Mouse (Mus musculus) heart, postnatal 0 days (tissue): ENCODE measurements at regions not wholly inside any gene's neighbourhood (a gene's known extent, or its start where the extent isn't known, plus 50 kb on each side); places are given as distances from the start of the nearest gene placed in this dataset.

Experiments
- ATAC-seq: fragments of 200-750 bp; cut with Nextera tagmentation; 2 replicates; pipeline ENCODE4 v1.8.0; 2017; ENCODE audit warnings: low read depth, moderate number of reproducible peaks, moderate library complexity; ENCODE audit not compliant: insufficient read depth
- DNase-seq: peaks from one replicate; pipeline ENCODE4 v3.0.0-alpha.2; 2016; ENCODE audit warnings: low spot score
- H3K27ac ChIP-seq: fragments of 300-500 bp; sonication (generic); 2 replicates; pipeline ENCODE4 v1.5.1; 2014; ENCODE audit warnings: low read depth, mild to moderate bottlenecking
- H3K27me3 ChIP-seq: fragments of 300-500 bp; sonication (generic); 2 replicates; pipeline ENCODE4 v1.6.1; 2014; ENCODE audit warnings: low read length, mixed read lengths; ENCODE audit not compliant: control insufficient read depth, insufficient read depth
- H3K36me3 ChIP-seq: fragments of 300-500 bp; sonication (generic); replicated peaks from 2 replicates; pipeline ENCODE4 v1.6.1; 2014; ENCODE audit warnings: low read length, mixed read lengths; ENCODE audit not compliant: control insufficient read depth, insufficient read depth
- H3K4me1 ChIP-seq: fragments of 300-500 bp; sonication (generic); 2 replicates; pipeline ENCODE4 v1.6.1; 2014; ENCODE audit warnings: antibody characterized with exemption; ENCODE audit not compliant: control insufficient read depth, insufficient read depth
- H3K4me2 ChIP-seq: fragments of 300-500 bp; sonication (generic); 2 replicates; pipeline ENCODE4 v1.6.1; 2014; ENCODE audit warnings: low read depth, mild to moderate bottlenecking, low read length, moderate library complexity
- H3K4me3 ChIP-seq: fragments of 300-500 bp; sonication (generic); 2 replicates; pipeline ENCODE4 v1.5.1; 2014; ENCODE audit warnings: low read depth, low read length
- H3K9ac ChIP-seq: fragments of 300-500 bp; sonication (generic); replicated peaks from 2 replicates; pipeline ENCODE4 v1.6.1; 2014; ENCODE audit warnings: low read depth, low read length, mixed read lengths
- H3K9me3 ChIP-seq: fragments of 300-500 bp; sonication (generic); replicated peaks from 2 replicates; pipeline ENCODE4 v1.6.1; 2016; ENCODE audit warnings: low read length; ENCODE audit not compliant: control insufficient read depth
- CTCF ChIP-seq: IDR thresholded peaks from 2 replicates; pipeline ENCODE4 v1.5.1; 2016; ENCODE audit warnings: antibody characterized with exemption, control low read depth, low read depth
- EP300 ChIP-seq: IDR thresholded peaks from 2 replicates; pipeline ENCODE4 v1.6.1; 2016; ENCODE audit warnings: antibody characterized with exemption, low read depth
- WGBS: fragments of 180-500 bp; shearing (Covaris S2); extraction: QIAGEN DNeasy Blood & Tissue Kit; methylation state at CpG from one replicate; pipeline ENCODE4 v1.1.7; 2014; 5-methylcytosine and 5-hydroxymethylcytosine counted together

- Histone ChIP-seq H3K4me2 (no peak overlapping the region), H3K9ac (no peak overlapping the region), H3K27ac (no peak overlapping the region), H3K4me1 (no peaks in the 10 kb centered on the region), H3K4me3 (no peak overlapping the region), H3K36me3 (no peaks in the 10 kb centered on the region), H3K9me3 (no peaks in the 10 kb centered on the region), H3K27me3 (no peaks in the 10 kb centered on the region)
- ATAC-seq (no peak), DNase-seq (no peak)
- 77% methylated on average over 4 of the region's 4 CpGs for WGBS
- TF ChIP-seq EP300: no peak
- no peak for TF ChIP-seq CTCF
These were observed 157.4 kb downstream of the Moxd1 start for GRCm38 (mm10) chr10:24380478-24381273.

GRCm38 (mm10) chr10:24381917-24382316, 158.6 kb downstream of the Moxd1 start:
- Histone ChIP-seq H3K36me3 (no peaks in the 10 kb centered on the region), H3K4me2 (no peak overlapping the region), H3K9ac (no peak overlapping the region), H3K27ac (no peak overlapping the region), H3K9me3 (no peaks in the 10 kb centered on the region), H3K4me1 (no peaks in the 10 kb centered on the region), H3K4me3 (no peak overlapping the region), H3K27me3 (no peaks in the 10 kb centered on the region)
- WGBS: 34% methylated on average over 4 of the region's 4 CpGs
- TF ChIP-seq EP300 (no peak), CTCF (peak; percentile 60)
- DNase-seq: peak; percentile 25
- ATAC-seq: no peak

- no peak for ATAC-seq
- TF ChIP-seq EP300: no peak
- no peak for TF ChIP-seq CTCF
- no peaks in the 10 kb centered on the region for H3K27me3 ChIP-seq
These were observed 160.7 kb downstream of the Moxd1 start for GRCm38 (mm10) chr10:24384061-24384460.

GRCm38 (mm10) chr10:24388229-24388628, 164.9 kb downstream of the Moxd1 start:
- no peaks in the 10 kb centered on the region for H3K4me1 ChIP-seq
- no peaks in the 10 kb centered on the region for H3K27me3 ChIP-seq
- H3K27ac ChIP-seq: no peak overlapping the region
- 33% methylated on average over 2 of the region's 2 CpGs for WGBS
- no peak overlapping the region for H3K4me3 ChIP-seq
- TF ChIP-seq CTCF (no peak), EP300 (no peak)
- no peak overlapping the region for H3K4me2 ChIP-seq
- no peak for DNase-seq
- no peaks in the 10 kb centered on the region for H3K36me3 ChIP-seq
- no peak overlapping the region for H3K9ac ChIP-seq
- no peaks in the 10 kb centered on the region for H3K9me3 ChIP-seq
- ATAC-seq: no peak

More at GRCm38 (mm10) chr10:24384061-24384460, 160.7 kb downstream of the Moxd1 start:
- no peak overlapping the region for H3K4me2 ChIP-seq
- DNase-seq: no peak
- H3K4me3 ChIP-seq: no peak overlapping the region
- H3K4me1 ChIP-seq: no peaks in the 10 kb centered on the region
- H3K36me3 ChIP-seq: no peaks in the 10 kb centered on the region
- WGBS: 88% methylated on average over 2 of the region's 2 CpGs
- H3K9ac ChIP-seq: no peak overlapping the region
- no peak overlapping the region for H3K27ac ChIP-seq
- no peaks in the 10 kb centered on the region for H3K9me3 ChIP-seq

- Histone ChIP-seq H3K4me1 (no peaks in the 10 kb centered on the region), H3K27ac (no peak overlapping the region), H3K4me3 (no peak overlapping the region), H3K27me3 (no peaks in the 10 kb centered on the region), H3K9ac (no peak overlapping the region), H3K4me2 (no peak overlapping the region), H3K36me3 (no peaks in the 10 kb centered on the region), H3K9me3 (no peaks in the 10 kb centered on the region)
- DNase-seq (no peak), ATAC-seq (no peak)
- WGBS: 79% methylated on average over 6 of the region's 6 CpGs
- TF ChIP-seq CTCF (no peak), EP300 (no peak)
These were observed 167.7 kb downstream of the Moxd1 start for GRCm38 (mm10) chr10:24391039-24391438.

- no peaks in the 10 kb centered on the region for H3K27me3 ChIP-seq
- DNase-seq (no peak), ATAC-seq (peak; percentile 47)
- no peak overlapping the region for H3K9ac ChIP-seq
- WGBS: 38% methylated on average over 3 of the region's 3 CpGs
- H3K27ac ChIP-seq: no peak overlapping the region
- no peaks in the 10 kb centered on the region for H3K36me3 ChIP-seq
- H3K4me1 ChIP-seq: no peaks in the 10 kb centered on the region
- H3K4me2 ChIP-seq: no peak overlapping the region
- H3K4me3 ChIP-seq: no peak overlapping the region
- no peaks in the 10 kb centered on the region for H3K9me3 ChIP-seq
- TF ChIP-seq EP300 (no peak), CTCF (no peak)
These were observed 168.7 kb downstream of the Moxd1 start for GRCm38 (mm10) chr10:24392066-24392465.
